Mouse (Mus musculus): ENCODE data around the gene Mad1l1. TPM values are rescaled to one million over a fixed set of nuclear protein-coding genes. Genes with fewer than 3 reads are reported as not detected.

Gene Mad1l1
- polyA plus RNA-seq, 2 experiments = 31.8 to 38.2 TPM

GRCm38 (mm10) chr5:140178058-140178690, 143.2 kb downstream of the Mad1l1 start:
- DNase-seq (ENCODE audit: low spot score) (no peak), ATAC-seq (ENCODE audit: low FRiP score, low read depth) (no peak)
- no peak overlapping the region for H3K9ac ChIP-seq (ENCODE audit: low read depth, low read length, severe bottlenecking)
- H3K4me1 ChIP-seq (ENCODE audit: control insufficient read depth, insufficient read depth, low read length) = peaks cover 22% of the 10 kb centered on the region
- no peak for TF ChIP-seq POLR2A (IDR thresholded peaks at IDR 0.05; ENCODE audit: borderline replicate concordance, extremely low read depth, insufficient read depth, insufficient read length)
- no peak overlapping the region for H3K27ac ChIP-seq (replicated peaks; ENCODE audit: low read depth, low read length)
- no peak overlapping the region for H3K4me2 ChIP-seq (replicated peaks; ENCODE audit: low read depth, low read length, severe bottlenecking)
- H3K9me3 ChIP-seq (ENCODE audit: control insufficient read depth, low read length) = no peaks in the 10 kb centered on the region
- WGBS = 54% methylated on average over 10 of the region's 10 CpGs
- no peaks in the 10 kb centered on the region for H3K36me3 ChIP-seq (ENCODE audit: control insufficient read depth, insufficient read depth, low read length)
- no peak overlapping the region for H3K4me3 ChIP-seq (replicated peaks; ENCODE audit: low read length)
- H3K27me3 ChIP-seq (ENCODE audit: control insufficient read depth, insufficient read depth, low read length) = no peaks in the 10 kb centered on the region

- DNase-seq (ENCODE audit: low spot score) (no peak), ATAC-seq (ENCODE audit: low FRiP score, low read depth) (no peak)
- 82% methylated on average over 8 of the region's 8 CpGs for WGBS
These were observed 143.8 kb downstream of the Mad1l1 start for GRCm38 (mm10) chr5:140177582-140177981.

GRCm38 (mm10) chr5:140176370-140176769, 145.0 kb downstream of the Mad1l1 start:
- Histone ChIP-seq H3K4me1 (ENCODE audit: control insufficient read depth, insufficient read depth, low read length) (peaks cover 22% of the 10 kb centered on the region), H3K27ac (replicated peaks; ENCODE audit: low read depth, low read length) (no peak overlapping the region), H3K4me2 (replicated peaks; ENCODE audit: low read depth, low read length, severe bottlenecking) (no peak overlapping the region), H3K9me3 (ENCODE audit: control insufficient read depth, low read length) (no peaks in the 10 kb centered on the region), H3K9ac (ENCODE audit: low read depth, low read length, severe bottlenecking) (no peak overlapping the region), H3K27me3 (ENCODE audit: control insufficient read depth, insufficient read depth, low read length) (no peaks in the 10 kb centered on the region), H3K4me3 (replicated peaks; ENCODE audit: low read length) (no peak overlapping the region), H3K36me3 (ENCODE audit: control insufficient read depth, insufficient read depth, low read length) (no peaks in the 10 kb centered on the region)
- 71% methylated on average over 3 of the region's 3 CpGs for WGBS
- DNase-seq (ENCODE audit: low spot score) = no peak
- no peak for ATAC-seq (ENCODE audit: low FRiP score, low read depth)
- TF ChIP-seq POLR2A (IDR thresholded peaks at IDR 0.05; ENCODE audit: borderline replicate concordance, extremely low read depth, insufficient read depth, insufficient read length) = no peak

More at GRCm38 (mm10) chr5:140177582-140177981, 143.8 kb downstream of the Mad1l1 start:
- Histone ChIP-seq H3K36me3 (ENCODE audit: control insufficient read depth, insufficient read depth, low read length) (no peaks in the 10 kb centered on the region), H3K4me3 (replicated peaks; ENCODE audit: low read length) (no peak overlapping the region), H3K9me3 (ENCODE audit: control insufficient read depth, low read length) (no peaks in the 10 kb centered on the region), H3K27ac (replicated peaks; ENCODE audit: low read depth, low read length) (no peak overlapping the region), H3K4me2 (replicated peaks; ENCODE audit: low read depth, low read length, severe bottlenecking) (no peak overlapping the region), H3K4me1 (ENCODE audit: control insufficient read depth, insufficient read depth, low read length) (peaks cover 22% of the 10 kb centered on the region), H3K9ac (ENCODE audit: low read depth, low read length, severe bottlenecking) (no peak overlapping the region), H3K27me3 (ENCODE audit: control insufficient read depth, insufficient read depth, low read length) (no peaks in the 10 kb centered on the region)
- TF ChIP-seq POLR2A (IDR thresholded peaks at IDR 0.05; ENCODE audit: borderline replicate concordance, extremely low read depth, insufficient read depth, insufficient read length) = no peak

GRCm38 (mm10) chr5:140174814-140175490, 146.4 kb downstream of the Mad1l1 start:
- whole genome bisulfite sequencing = 36% methylated on average over 14 of the region's 14 CpGs
- no peaks in the 10 kb centered on the region for H3K36me3 ChIP-seq (ENCODE audit: control insufficient read depth, insufficient read depth, low read length)
- no peak overlapping the region for H3K9ac ChIP-seq (ENCODE audit: low read depth, low read length, severe bottlenecking)
- H3K4me1 ChIP-seq (ENCODE audit: control insufficient read depth, insufficient read depth, low read length) = peaks cover 22% of the 10 kb centered on the region
- H3K27ac ChIP-seq (replicated peaks; ENCODE audit: low read depth, low read length) = no peak overlapping the region
- H3K27me3 ChIP-seq (ENCODE audit: control insufficient read depth, insufficient read depth, low read length) = no peaks in the 10 kb centered on the region
- no peak for DNase-seq (ENCODE audit: low spot score)
- H3K4me2 ChIP-seq (replicated peaks; ENCODE audit: low read depth, low read length, severe bottlenecking) = no peak overlapping the region
- TF ChIP-seq POLR2A (IDR thresholded peaks at IDR 0.05; ENCODE audit: borderline replicate concordance, extremely low read depth, insufficient read depth, insufficient read length) = no peak
- ATAC-seq (ENCODE audit: low FRiP score, low read depth) = no peak
- H3K9me3 ChIP-seq (ENCODE audit: control insufficient read depth, low read length) = no peaks in the 10 kb centered on the region
- no peak overlapping the region for H3K4me3 ChIP-seq (replicated peaks; ENCODE audit: low read length)

GRCm38 (mm10) chr5:140174066-140174465, 147.3 kb downstream of the Mad1l1 start:
- H3K4me2 ChIP-seq (replicated peaks; ENCODE audit: low read depth, low read length, severe bottlenecking) = no peak overlapping the region

More at GRCm38 (mm10) chr5:140174066-140174465, 147.3 kb downstream of the Mad1l1 start:
- no peak overlapping the region for H3K9ac ChIP-seq (ENCODE audit: low read depth, low read length, severe bottlenecking)
- 59% methylated on average over 3 of the region's 3 CpGs for WGBS
- H3K4me3 ChIP-seq (replicated peaks; ENCODE audit: low read length) = no peak overlapping the region
- DNase-seq (ENCODE audit: low spot score) (no peak), ATAC-seq (ENCODE audit: low FRiP score, low read depth) (no peak)
- no peaks in the 10 kb centered on the region for H3K27me3 ChIP-seq (ENCODE audit: control insufficient read depth, insufficient read depth, low read length)
- peaks cover 22% of the 10 kb centered on the region for H3K4me1 ChIP-seq (ENCODE audit: control insufficient read depth, insufficient read depth, low read length)
- no peak for TF ChIP-seq POLR2A (IDR thresholded peaks at IDR 0.05; ENCODE audit: borderline replicate concordance, extremely low read depth, insufficient read depth, insufficient read length)
- H3K36me3 ChIP-seq (ENCODE audit: control insufficient read depth, insufficient read depth, low read length) = no peaks in the 10 kb centered on the region
- H3K27ac ChIP-seq (replicated peaks; ENCODE audit: low read depth, low read length) = no peak overlapping the region
- no peaks in the 10 kb centered on the region for H3K9me3 ChIP-seq (ENCODE audit: control insufficient read depth, low read length)
